Mouse (Mus musculus) midbrain, embryonic 10.5 days (tissue): ENCODE results near the gene Plau. TPM values are rescaled to one million over a fixed set of nuclear protein-coding genes. Genes with fewer than 3 reads are reported as not detected.

Experiments used
- DNase-seq: peaks from one replicate; pipeline ENCODE4 v3.0.0-alpha.2; 2017; ENCODE audit warnings: low spot score
- H3K27ac ChIP-seq: fragments of 300-500 bp; sonication (generic); replicated peaks from 2 replicates; pipeline ENCODE4 v1.5.1; 2016; ENCODE audit warnings: mild to moderate bottlenecking
- H3K27me3 ChIP-seq: fragments of 300-500 bp; sonication (generic); 2 replicates; pipeline ENCODE4 v1.6.1; 2016; ENCODE audit warnings: low read depth, mild to moderate bottlenecking; ENCODE audit not compliant: poor library complexity, severe bottlenecking
- H3K36me3 ChIP-seq: fragments of 300-500 bp; sonication (generic); 2 replicates; pipeline ENCODE4 v1.6.1; 2016; ENCODE audit warnings: mild to moderate bottlenecking, moderate library complexity
- H3K4me1 ChIP-seq: fragments of 300-500 bp; sonication (generic); 2 replicates; pipeline ENCODE4 v1.6.1; 2016
- H3K4me3 ChIP-seq: fragments of 300-500 bp; sonication (generic); 2 replicates; pipeline ENCODE4 v1.5.1; 2016; ENCODE audit warnings: mild to moderate bottlenecking, moderate library complexity
- H3K9me3 ChIP-seq: fragments of 300-500 bp; sonication (generic); replicated peaks from 2 replicates; pipeline ENCODE4 v1.6.1; 2016; ENCODE audit warnings: mild to moderate bottlenecking
- WGBS: fragments of 180-500 bp; shearing (Covaris S2); methylation state at CpG from one replicate; pipeline ENCODE4 v1.1.7; 2016; 5-methylcytosine and 5-hydroxymethylcytosine counted together
- polyA plus RNA-seq: library from polyadenylated mRNA; unstranded; fragments of >200 nt; fragmentation: Nextera tagmentation; extraction: Ambion mirVana; gene quantifications from 2 replicates; pipeline ENCODE4 v1.2.1, GENCODE M21; 2016

The Plau gene
- 0.49 and 0.70 TPM in 2 replicates for polyA plus RNA-seq

GRCm38 (mm10) chr14:20836171-20836904 lies at the start of gene Plau:
Gene Plau (plus strand): TSS chr14:20836660.
- Histone ChIP-seq H3K27ac (peak within 1 kb of the TSS; percentile 83), H3K4me3 (peak within 1 kb of the TSS; percentile 66), H3K27me3 (peaks cover 50% of the 10 kb centered on the region), H3K4me1 (peaks cover 15% of the 10 kb centered on the region), H3K9me3 (no peaks in the 10 kb centered on the region), H3K36me3 (no peaks in the 10 kb centered on the region)
- under 1% methylated on average over 33 of the region's 33 CpGs for WGBS
- DNase-seq: peak; percentile 78

GRCm38 (mm10) chr14:20788151-20788550 lies 48.3 kb upstream of the Plau start:
- no peak overlapping the region for H3K27ac ChIP-seq
- no peaks in the 10 kb centered on the region for H3K9me3 ChIP-seq
- no peak overlapping the region for H3K4me3 ChIP-seq
- 78% methylated on average over 3 of the region's 3 CpGs for WGBS
- H3K4me1 ChIP-seq: peaks cover 49% of the 10 kb centered on the region
- DNase-seq: no peak
- no peaks in the 10 kb centered on the region for H3K27me3 ChIP-seq
- H3K36me3 ChIP-seq: peaks cover 90% of the 10 kb centered on the region

GRCm38 (mm10) chr14:20789593-20789992 lies 46.9 kb upstream of the Plau start:
- no peak for DNase-seq
- Histone ChIP-seq H3K9me3 (no peaks in the 10 kb centered on the region), H3K27me3 (no peaks in the 10 kb centered on the region), H3K4me3 (no peak overlapping the region), H3K4me1 (peaks cover 59% of the 10 kb centered on the region), H3K27ac (no peak overlapping the region), H3K36me3 (peaks cover 75% of the 10 kb centered on the region)
- 89% methylated on average over 4 of the region's 4 CpGs for WGBS

- H3K27me3 ChIP-seq: peaks cover 3% of the 10 kb centered on the region; the same call in 1 of the 2 replicates
- H3K9me3 ChIP-seq: no peaks in the 10 kb centered on the region
- H3K4me1 ChIP-seq: peaks cover 64% of the 10 kb centered on the region
- H3K4me3 ChIP-seq: no peak overlapping the region
- H3K36me3 ChIP-seq: peaks cover 67% of the 10 kb centered on the region
- DNase-seq: no peak
- H3K27ac ChIP-seq: no peak overlapping the region
- 96% methylated on average over 5 of the region's 5 CpGs for WGBS
Observed at GRCm38 (mm10) chr14:20790445-20790844, 46.0 kb upstream of the Plau start.

- H3K36me3 ChIP-seq: peaks cover 61% of the 10 kb centered on the region
- H3K9me3 ChIP-seq: no peaks in the 10 kb centered on the region
- no peak overlapping the region for H3K4me3 ChIP-seq
- peaks cover 64% of the 10 kb centered on the region for H3K4me1 ChIP-seq
- H3K27ac ChIP-seq: no peak overlapping the region
- WGBS: 94% methylated on average over 6 of the region's 6 CpGs
- no peak for DNase-seq
- H3K27me3 ChIP-seq: peaks cover 9% of the 10 kb centered on the region; the same call in 1 of the 2 replicates
Observed at GRCm38 (mm10) chr14:20790996-20791395, 45.5 kb upstream of the Plau start.

- Histone ChIP-seq H3K9me3 (no peaks in the 10 kb centered on the region), H3K27ac (no peak overlapping the region), H3K4me1 (peaks cover 64% of the 10 kb centered on the region), H3K36me3 (peaks cover 54% of the 10 kb centered on the region), H3K27me3 (peaks cover 11% of the 10 kb centered on the region; the same call in 1 of the 2 replicates), H3K4me3 (0 out of 2 replicates have a peak overlapping the region, but pooled peaks have one; percentile 96)
- WGBS: 85% methylated on average over 16 of the region's 16 CpGs
- DNase-seq: no peak
Observed at GRCm38 (mm10) chr14:20791511-20792242, 44.8 kb upstream of the Plau start.

GRCm38 (mm10) chr14:20792243-20792921 lies 44.1 kb upstream of the Plau start:
- DNase-seq: no peak
- no peaks in the 10 kb centered on the region for H3K9me3 ChIP-seq
- 77% methylated on average over 8 of the region's 8 CpGs for WGBS
- peaks cover 64% of the 10 kb centered on the region for H3K4me1 ChIP-seq
- H3K27ac ChIP-seq: peak overlapping the region; percentile 95; the same call in 1 of the 2 replicates
- peaks cover 11% of the 10 kb centered on the region; the same call in 1 of the 2 replicates for H3K27me3 ChIP-seq
- H3K4me3 ChIP-seq: peak overlapping the region; percentile 96
- peaks cover 48% of the 10 kb centered on the region for H3K36me3 ChIP-seq

GRCm38 (mm10) chr14:20792922-20793757 lies 43.3 kb upstream of the Plau start:
- WGBS: 2% methylated on average over 48 of the region's 57 CpGs
- no peaks in the 10 kb centered on the region for H3K9me3 ChIP-seq
- peak; percentile 70 for DNase-seq
- H3K36me3 ChIP-seq: peaks cover 41% of the 10 kb centered on the region
- H3K27ac ChIP-seq: peak overlapping the region; percentile 95
- H3K4me1 ChIP-seq: peaks cover 61% of the 10 kb centered on the region
- peak overlapping the region; percentile 96 for H3K4me3 ChIP-seq
- peaks cover 17% of the 10 kb centered on the region for H3K27me3 ChIP-seq

GRCm38 (mm10) chr14:20793758-20794531 lies 42.5 kb upstream of the Plau start, which contains the start of gene Camk2g:
Gene Camk2g (minus strand): TSS chr14:20794088.
- peaks cover 33% of the 10 kb centered on the region for H3K36me3 ChIP-seq
- peaks cover 21% of the 10 kb centered on the region for H3K27me3 ChIP-seq
- H3K4me3 ChIP-seq: peak within 1 kb of the TSS; percentile 96
- H3K9me3 ChIP-seq: no peaks in the 10 kb centered on the region
- DNase-seq: peak; percentile 85
- H3K27ac ChIP-seq: peak within 1 kb of the TSS; percentile 95
- peaks cover 60% of the 10 kb centered on the region for H3K4me1 ChIP-seq
- under 1% methylated on average over 46 of the region's 76 CpGs for WGBS

GRCm38 (mm10) chr14:20794589-20794988 lies 41.9 kb upstream of the Plau start:
- Histone ChIP-seq H3K27me3 (peaks cover 21% of the 10 kb centered on the region), H3K9me3 (no peaks in the 10 kb centered on the region), H3K4me3 (peak overlapping the region; percentile 96), H3K36me3 (peaks cover 26% of the 10 kb centered on the region), H3K4me1 (peaks cover 60% of the 10 kb centered on the region), H3K27ac (peak overlapping the region; percentile 95)
- 7% methylated on average over 9 of the region's 9 CpGs for WGBS
- no peak for DNase-seq

GRCm38 (mm10) chr14:20795423-20796152 lies 40.9 kb upstream of the Plau start:
- peaks cover 21% of the 10 kb centered on the region for H3K27me3 ChIP-seq
- WGBS: 46% methylated on average over 8 of the region's 9 CpGs
- peak overlapping the region; percentile 38; the same call in 1 of the 2 replicates for H3K27ac ChIP-seq
- H3K36me3 ChIP-seq: peaks cover 16% of the 10 kb centered on the region
- peaks cover 60% of the 10 kb centered on the region for H3K4me1 ChIP-seq
- H3K9me3 ChIP-seq: no peaks in the 10 kb centered on the region
- H3K4me3 ChIP-seq: peak overlapping the region; percentile 1; the same call in 1 of the 2 replicates
- DNase-seq: no peak
